Mouse (Mus musculus): ENCODE measurements at regions not wholly inside any gene's neighbourhood (a gene's known extent, or its start where the extent isn't known, plus 50 kb on each side); places are given as distances from the start of the nearest gene placed in this dataset.

DNA sequence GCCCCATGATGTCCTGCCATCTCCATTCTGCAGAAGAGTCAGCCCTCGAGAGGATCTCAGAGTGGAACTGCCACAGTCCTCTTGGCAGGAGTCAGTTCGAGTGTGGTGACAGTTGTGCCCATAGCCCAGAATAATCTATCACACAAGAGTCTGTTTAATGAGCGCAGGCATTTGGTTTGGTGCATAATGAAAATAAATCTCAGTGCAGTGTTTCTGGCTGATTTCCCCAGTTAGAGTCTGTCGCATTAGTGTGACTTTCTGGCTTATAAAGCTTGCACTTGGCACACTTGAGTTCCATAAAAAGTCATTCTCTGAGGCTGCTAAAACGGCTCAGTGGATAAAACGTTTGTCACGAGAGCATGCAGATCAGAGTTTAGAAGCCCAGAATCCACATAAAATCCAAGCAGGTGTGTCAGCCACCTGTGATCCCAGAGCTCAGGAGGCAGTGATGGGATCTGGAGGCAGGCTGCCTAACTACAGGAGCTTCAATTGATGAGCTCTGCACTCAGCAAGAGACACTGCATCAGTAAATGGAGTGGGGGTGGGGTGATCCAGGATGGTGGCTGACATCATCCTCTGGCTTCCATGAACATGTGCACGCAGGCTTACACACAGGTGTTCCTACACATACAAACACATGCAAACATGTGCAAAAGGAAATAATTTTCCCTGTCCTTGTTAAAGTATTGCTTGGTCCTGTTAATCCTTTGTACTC lies 578.5 kb downstream of the Plekhb2 start:
- peak; percentile 42 for DNase-seq (ENCODE audit: low read depth, low spot score)

DNA sequence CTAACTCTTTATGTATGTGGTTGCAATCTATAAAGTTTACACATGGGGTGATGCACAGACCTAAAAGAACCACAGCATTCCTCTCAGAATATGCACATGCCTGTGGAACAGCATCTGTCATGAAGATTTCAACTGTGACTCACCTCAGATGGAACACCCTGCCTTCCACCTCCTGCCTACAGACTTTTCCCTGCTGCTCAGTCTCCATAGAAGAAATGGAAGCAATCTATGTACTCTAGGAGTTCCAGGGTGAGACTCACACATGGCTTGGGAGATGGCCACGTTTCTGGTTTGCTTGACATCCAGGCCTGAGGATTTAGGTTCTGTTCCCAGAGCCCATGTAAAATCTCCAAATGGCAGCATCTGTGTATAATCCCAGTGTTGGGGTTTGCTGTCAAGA lies 579.7 kb downstream of the Plekhb2 start:
- DNase-seq (ENCODE audit: low read depth, low spot score): peak; percentile 80

- peak; percentile 22 for DNase-seq (ENCODE audit: low read depth, low spot score)
Measured at GRCm38 (mm10) chr1:35435721-35436120, 585.9 kb downstream of the Plekhb2 start.

- DNase-seq (ENCODE audit: low read depth, low spot score): no peak
Measured at GRCm38 (mm10) chr1:35447345-35447744, 597.6 kb downstream of the Plekhb2 start.

GRCm38 (mm10) chr1:35452441-35453107 lies 602.8 kb downstream of the Plekhb2 start:
- DNase-seq (ENCODE audit: low read depth, low spot score): no peak

DNA sequence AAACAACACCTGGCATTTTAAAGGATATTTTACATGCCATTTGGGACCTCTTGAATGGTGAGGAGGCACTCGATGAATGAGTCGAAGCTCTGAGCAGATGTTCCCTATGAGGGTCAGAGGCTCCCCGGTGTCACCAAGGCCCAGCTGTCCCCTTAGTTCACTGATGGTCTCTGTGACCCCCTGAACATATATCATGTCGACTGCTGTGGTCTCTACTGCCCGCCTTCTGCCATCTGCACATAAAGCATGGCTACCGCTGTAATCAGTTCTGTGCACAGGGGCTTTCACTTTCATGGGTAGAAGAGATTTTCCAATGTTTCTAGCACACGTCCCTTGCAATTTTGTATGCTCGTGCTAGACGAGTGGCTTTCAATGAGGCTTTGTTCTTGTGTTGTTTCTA lies 607.8 kb downstream of the Plekhb2 start:
- no peak for DNase-seq (ENCODE audit: low read depth, low spot score)

- DNase-seq (ENCODE audit: low read depth, low spot score): peak; percentile 76
Measured at GRCm38 (mm10) chr1:35465081-35465480, 603.1 kb upstream of the Hs6st1 start.

- DNase-seq (ENCODE audit: low read depth, low spot score): peak; percentile 6
Measured at GRCm38 (mm10) chr1:35469185-35469753, 598.9 kb upstream of the Hs6st1 start.

DNA sequence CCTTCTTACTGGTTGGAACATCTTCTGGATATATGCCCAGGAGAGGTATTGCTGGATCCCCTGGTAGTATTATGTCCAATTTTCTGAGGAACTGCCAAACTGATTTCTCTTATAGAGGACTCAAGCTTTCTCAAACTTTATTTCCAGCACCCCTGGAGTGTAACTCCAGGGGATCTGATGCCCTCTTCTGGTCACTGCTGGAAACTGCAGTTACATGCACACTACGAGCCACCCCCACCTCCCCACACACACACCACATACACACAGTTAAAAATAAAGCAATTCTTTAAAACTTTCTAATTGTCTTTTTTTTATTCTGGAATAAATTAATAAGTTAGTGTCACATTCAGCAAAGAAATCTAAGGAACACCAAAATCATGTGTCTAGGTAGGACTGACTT lies 589.9 kb upstream of the Hs6st1 start:
- peak; percentile 26 for DNase-seq (ENCODE audit: low read depth, low spot score)

DNA sequence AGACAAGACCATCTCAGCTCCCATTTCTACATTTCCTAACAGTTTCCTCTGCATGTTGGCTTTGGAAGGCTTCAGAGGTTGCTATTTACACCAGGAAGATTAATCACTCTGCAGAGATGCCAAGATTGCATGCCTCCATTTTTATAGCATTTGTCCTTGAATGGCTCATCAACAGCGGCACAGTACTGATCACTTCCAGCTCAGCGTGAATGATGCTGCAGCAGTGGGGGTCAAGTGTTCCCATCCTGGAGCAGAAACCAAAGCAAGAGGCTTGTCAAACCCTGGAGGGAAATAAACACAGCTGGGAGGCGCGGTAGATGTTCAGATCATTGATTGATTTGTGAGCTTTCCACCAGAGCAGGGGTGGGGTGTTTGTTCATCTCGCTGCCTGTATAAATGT lies 572.2 kb upstream of the Hs6st1 start:
- peak; percentile 54 for DNase-seq (ENCODE audit: low read depth, low spot score)

GRCm38 (mm10) chr1:35522951-35523350 lies 545.2 kb upstream of the Hs6st1 start:
- no peak for DNase-seq (ENCODE audit: low read depth, low spot score)

DNA sequence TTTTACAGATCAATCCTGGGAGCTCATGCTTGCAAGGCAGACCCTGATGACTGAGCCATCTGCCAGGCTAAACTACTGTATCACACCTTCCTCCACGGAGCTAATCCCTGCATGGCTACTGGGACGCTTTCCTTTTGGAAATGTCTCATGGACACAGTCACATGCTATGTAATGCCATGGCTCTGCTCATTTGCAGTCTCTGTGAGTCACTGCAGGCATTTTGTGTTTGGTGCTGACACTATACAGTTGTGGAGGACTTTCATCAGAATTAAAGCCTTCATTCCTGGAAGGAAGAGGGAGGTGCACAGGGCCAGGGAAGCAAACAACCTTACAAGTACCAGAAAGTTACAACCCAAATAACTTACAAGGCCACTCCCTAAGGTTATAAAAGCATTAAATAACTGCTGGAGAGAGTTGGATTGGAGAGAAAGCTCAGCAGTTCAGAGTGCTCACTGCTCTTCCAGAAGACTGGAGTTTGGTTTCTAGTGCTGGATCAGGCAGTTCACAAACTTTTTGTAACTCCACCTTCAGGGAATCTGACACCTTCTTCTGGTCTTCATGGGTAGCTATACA lies 544.3 kb upstream of the Hs6st1 start:
- DNase-seq (ENCODE audit: low read depth, low spot score): peak; percentile 52

DNA sequence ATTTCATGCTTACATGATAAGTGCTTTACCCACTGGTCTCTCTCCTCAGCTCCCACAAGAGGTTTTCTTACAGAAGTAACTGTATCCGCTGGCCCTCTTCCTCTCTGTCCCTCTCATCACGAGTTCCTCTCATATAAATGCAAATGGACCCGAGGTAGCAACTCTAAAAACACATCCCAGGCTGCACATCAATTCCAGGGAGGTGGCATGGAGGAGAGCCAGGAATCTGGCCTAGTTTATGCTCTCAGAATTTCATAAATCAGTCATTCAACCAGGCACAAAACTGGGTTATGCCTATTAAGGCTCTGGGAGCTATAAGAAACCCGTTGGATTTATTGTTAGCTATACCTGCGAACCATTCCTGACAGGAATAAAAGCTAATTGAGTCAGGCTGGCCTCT lies 543.4 kb upstream of the Hs6st1 start:
- peak; percentile 78 for DNase-seq (ENCODE audit: low read depth, low spot score)

DNA sequence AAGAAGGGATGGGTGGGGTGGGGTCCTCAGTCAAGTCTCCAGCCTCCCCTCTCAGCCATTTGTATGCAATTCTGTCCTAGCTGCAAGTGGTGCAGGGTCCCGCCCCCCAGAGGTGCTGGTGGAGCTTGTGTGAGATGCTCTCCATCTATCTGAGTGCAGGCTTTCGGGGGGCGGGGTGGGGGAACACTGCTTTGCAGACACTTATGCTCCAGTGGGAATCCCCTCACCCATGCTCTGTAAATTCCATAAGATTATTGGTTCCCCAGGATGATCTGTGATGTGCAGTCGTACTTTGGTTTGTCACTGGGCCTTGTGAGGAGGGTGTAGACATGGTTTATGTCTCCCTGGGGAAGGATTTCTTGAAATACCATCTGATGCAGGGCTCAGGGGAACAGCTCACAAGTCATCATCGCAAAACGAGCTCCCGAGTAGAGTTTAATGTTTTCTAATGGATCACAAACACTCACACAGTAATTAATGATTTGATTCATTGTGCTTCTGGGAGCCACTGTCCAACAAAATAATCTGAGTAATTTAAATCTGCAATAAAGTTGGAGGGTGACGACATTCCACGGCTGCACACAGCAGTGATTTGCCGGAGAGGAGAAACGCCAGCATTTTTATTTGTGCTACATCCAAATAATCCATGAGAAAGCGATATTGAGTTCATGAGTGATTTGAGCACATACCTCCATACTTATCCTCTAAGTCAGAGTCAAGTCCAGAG lies 540.3 kb upstream of the Hs6st1 start:
- DNase-seq (ENCODE audit: low read depth, low spot score): no peak

- DNase-seq (ENCODE audit: low read depth, low spot score): peak; percentile 74
Measured at GRCm38 (mm10) chr1:35535470-35535869, 532.7 kb upstream of the Hs6st1 start.

GRCm38 (mm10) chr1:35536276-35536675 lies 531.9 kb upstream of the Hs6st1 start:
- DNase-seq (ENCODE audit: low read depth, low spot score): peak; percentile 42

DNA sequence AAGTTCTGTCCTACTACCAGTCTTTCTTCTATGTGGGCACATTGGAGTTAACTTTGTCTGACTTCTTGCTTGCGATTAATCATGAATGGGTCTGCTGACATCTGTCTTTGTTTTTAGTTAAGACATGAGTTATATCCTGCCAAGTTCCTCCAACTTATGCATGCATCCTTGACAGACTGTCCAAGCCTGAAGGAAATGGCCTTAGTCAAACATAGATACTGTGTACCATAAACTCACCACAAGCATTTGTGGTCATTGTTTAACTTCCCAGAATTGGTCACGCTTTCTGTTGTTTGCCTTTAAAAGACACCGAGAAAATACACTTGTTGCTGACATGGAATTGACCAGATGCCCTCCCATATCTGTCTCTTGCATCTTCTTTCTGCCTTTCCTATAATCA lies 519.4 kb upstream of the Hs6st1 start:
- DNase-seq (ENCODE audit: low read depth, low spot score): no peak

GRCm38 (mm10) chr1:35551503-35551902 lies 516.7 kb upstream of the Hs6st1 start:
- DNase-seq (ENCODE audit: low read depth, low spot score): peak; percentile 22

DNA sequence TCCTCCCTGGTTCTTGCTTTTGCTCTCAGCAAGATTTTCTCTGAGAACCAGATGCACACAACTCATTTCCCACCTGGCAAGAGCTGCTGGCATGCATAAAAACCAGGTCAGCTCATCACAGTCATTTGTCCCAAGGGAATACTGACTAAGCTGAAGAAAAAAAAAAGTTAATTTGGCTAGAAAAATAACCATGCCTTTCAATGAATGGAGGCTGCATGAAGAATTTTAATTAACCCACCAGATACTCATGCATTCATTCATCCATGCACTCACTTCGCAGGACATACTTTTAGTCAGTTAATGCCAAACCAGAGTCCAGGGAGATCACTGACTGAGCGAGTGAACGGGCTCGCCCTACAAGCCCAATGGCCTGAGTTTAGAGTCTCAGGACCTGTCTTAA lies 505.4 kb upstream of the Hs6st1 start:
- DNase-seq (ENCODE audit: low read depth, low spot score): peak; percentile 74

GRCm38 (mm10) chr1:35575203-35575602 lies 493.0 kb upstream of the Hs6st1 start:
- DNase-seq (ENCODE audit: low read depth, low spot score): peak; percentile 75

DNA sequence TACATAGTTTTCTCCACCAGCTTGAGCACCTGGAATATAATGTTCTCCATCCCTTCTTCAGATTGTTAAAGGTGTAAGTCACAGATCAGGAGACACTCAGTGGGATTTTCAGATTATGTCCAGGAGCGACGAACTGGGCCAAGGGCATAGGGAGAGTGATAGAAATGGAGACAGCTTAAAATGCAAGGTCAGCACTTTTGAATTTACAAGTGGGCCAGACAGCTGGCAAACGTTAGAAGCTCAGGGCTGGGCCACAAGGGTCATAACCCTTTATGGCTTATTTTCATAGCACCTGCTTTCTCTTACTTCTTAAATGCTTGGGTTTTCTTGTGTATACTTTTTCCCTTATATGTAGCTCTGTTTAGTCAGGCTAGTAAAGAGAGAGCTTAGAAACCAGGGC lies 488.8 kb upstream of the Hs6st1 start:
- no peak for DNase-seq (ENCODE audit: low read depth, low spot score)

DNA sequence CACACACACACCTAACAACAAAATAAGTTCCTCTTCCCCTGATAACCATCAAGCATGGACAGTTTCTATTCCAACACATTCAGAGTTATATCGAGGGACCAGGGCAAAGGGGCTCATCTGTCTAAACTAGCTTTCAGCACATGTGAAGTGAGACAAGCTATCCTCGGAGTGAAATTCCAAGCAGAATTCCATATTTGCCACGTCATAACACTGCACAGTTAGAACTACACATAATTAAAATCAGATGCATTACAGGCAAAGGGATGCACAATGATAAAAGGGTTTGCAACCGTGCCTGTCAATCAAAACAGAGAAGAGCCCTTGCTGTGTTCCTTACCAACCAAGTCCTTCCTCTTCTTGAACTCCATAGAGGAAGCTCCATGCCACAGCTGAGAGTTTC lies 488.2 kb upstream of the Hs6st1 start:
- no peak for DNase-seq (ENCODE audit: low read depth, low spot score)

Measured in brain, adult 2 months (tissue).